Mouse (Mus musculus) embryonic facial prominence, embryonic 14.5 days (tissue): ENCODE measurements around the gene Acy3. TPM values are rescaled to one million over a fixed set of nuclear protein-coding genes. Genes with fewer than 3 reads are reported as not detected.
"Not testable (repeated sequence)": the region's sequence is repeated elsewhere in the genome, so short reads cannot be mapped to it uniquely, and the experiment has no call there.

Source experiments
- ATAC-seq: fragments of 200-750 bp; cut with Nextera tagmentation; 2 replicates; pipeline ENCODE4 v1.8.0; 2017; ENCODE audit warnings: low read depth, moderate number of reproducible peaks, moderate TSS enrichment
- DNase-seq: peaks from one replicate; pipeline ENCODE4 v3.0.0-alpha.2; 2015; ENCODE audit warnings: low spot score
- H3K27ac ChIP-seq: fragments of 300-500 bp; sonication (generic); replicated peaks from 2 replicates; pipeline ENCODE4 v1.5.1; 2014; ENCODE audit warnings: low read depth, mild to moderate bottlenecking, low read length, moderate library complexity
- H3K27me3 ChIP-seq: fragments of 300-500 bp; sonication (generic); replicated peaks from 2 replicates; pipeline ENCODE4 v1.6.1; 2014; ENCODE audit warnings: low read length; ENCODE audit not compliant: control insufficient read depth, insufficient read depth
- H3K36me3 ChIP-seq: fragments of 300-500 bp; sonication (generic); 2 replicates; pipeline ENCODE4 v1.6.1; 2014; ENCODE audit warnings: low read length, mixed read lengths; ENCODE audit not compliant: control insufficient read depth, insufficient read depth
- H3K4me1 ChIP-seq: fragments of 300-500 bp; sonication (generic); 2 replicates; pipeline ENCODE4 v1.6.1; 2014; ENCODE audit warnings: antibody characterized with exemption, low read length; ENCODE audit not compliant: control insufficient read depth, insufficient read depth
- H3K4me2 ChIP-seq: fragments of 300-500 bp; sonication (generic); 2 replicates; pipeline ENCODE4 v1.6.1; 2014; ENCODE audit warnings: low read depth, mild to moderate bottlenecking, low read length, moderate library complexity, mixed read lengths
- H3K4me3 ChIP-seq: fragments of 300-500 bp; sonication (generic); 2 replicates; pipeline ENCODE4 v1.5.1; 2014; ENCODE audit warnings: low read depth, mild to moderate bottlenecking, low read length
- H3K9ac ChIP-seq: fragments of 300-500 bp; sonication (generic); 2 replicates; pipeline ENCODE4 v1.6.1; 2014; ENCODE audit warnings: low read depth, mild to moderate bottlenecking, low read length, moderate library complexity, mixed read lengths
- H3K9me3 ChIP-seq: fragments of 300-500 bp; sonication (generic); 2 replicates; pipeline ENCODE4 v1.6.1; 2016; ENCODE audit warnings: low read length; ENCODE audit not compliant: control insufficient read depth
- WGBS: fragments of 180-500 bp; shearing (Covaris S2); extraction: QIAGEN DNeasy Blood & Tissue Kit; methylation state at CpG from one replicate; pipeline ENCODE4 v1.1.7; 2014; 5-methylcytosine and 5-hydroxymethylcytosine counted together
- polyA plus RNA-seq: library from polyadenylated mRNA; unstranded; fragments of >200 nt; fragmentation: Nextera tagmentation; extraction: Ambion mirVana; gene quantifications from 2 replicates; pipeline ENCODE4 v1.2.1, GENCODE M21; 2014

The Acy3 gene
- polyA plus RNA-seq, 1 experiment from 2014 or later: 8.5 TPM

DNA sequence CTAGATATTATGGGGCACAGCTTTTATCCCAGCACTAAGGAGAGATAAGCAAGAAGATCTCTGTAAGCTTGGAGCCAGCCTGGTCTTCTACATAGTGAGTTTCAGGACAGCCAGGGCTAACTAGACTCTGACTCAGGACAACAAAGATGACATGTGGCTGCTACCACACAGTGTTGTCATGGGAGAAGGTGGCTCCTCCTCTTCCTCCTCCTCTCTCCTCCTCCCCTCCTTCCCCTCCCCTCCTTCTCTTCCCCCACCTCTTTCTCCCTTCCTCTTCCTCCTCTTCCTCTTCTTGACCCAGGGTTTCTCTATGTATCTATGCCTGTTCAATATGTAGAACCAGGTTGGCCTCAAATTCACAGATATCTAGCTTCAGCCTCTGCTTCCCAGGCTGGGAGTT is 34.9 kb upstream of the Acy3 start:
- DNase-seq (no peak), ATAC-seq (no peak)
- Histone ChIP-seq H3K27me3 (no peaks in the 10 kb centered on the region), H3K9me3 (no peaks in the 10 kb centered on the region), H3K36me3 (no peaks in the 10 kb centered on the region), H3K27ac (no peak overlapping the region), H3K4me1 (no peaks in the 10 kb centered on the region), H3K4me2 (no peak overlapping the region), H3K4me3 (no peak overlapping the region), H3K9ac (no peak overlapping the region)

DNA sequence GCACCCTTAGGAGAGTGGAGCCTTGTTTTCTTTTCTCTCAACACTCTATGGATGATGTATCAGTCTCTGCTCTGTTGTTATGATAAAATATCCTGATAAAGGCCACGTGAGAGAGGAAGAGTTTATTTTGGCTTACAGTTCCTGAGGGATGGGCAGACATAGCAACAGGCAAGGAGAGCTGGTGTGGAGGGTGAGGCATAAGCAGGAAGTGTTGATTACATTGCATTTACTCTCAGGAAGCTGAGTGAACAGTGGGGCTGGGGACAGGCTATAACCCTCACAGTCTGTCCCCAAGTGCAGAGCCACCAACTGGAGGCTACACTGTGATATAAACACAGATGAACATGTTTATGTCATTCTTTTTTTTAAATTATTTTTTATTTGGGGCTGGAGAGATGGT is 34.3 kb upstream of the Acy3 start:
- 54% methylated on average over 1 of the region's 1 CpGs for WGBS

DNA sequence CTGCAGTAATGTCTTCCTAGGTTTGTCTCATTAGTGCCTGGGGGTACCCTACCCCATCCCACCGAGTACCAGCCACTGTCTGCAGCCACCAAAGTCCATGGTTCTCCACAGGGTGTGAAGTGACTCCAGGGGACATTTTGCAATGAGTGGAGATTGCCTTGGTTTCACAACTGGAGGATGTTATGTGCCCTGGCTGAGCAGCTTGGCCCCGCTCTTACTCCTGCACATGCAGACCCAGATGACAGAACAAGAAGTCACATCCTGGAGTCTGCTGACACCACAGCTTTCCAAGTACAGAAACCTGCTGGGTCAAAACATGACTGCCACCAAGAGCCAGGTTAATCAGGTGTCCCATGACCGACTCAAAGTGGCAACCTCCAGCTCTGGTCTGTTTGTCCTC is 31.3 kb upstream of the Acy3 start:
- no peak overlapping the region for H3K27ac ChIP-seq
- no peaks in the 10 kb centered on the region for H3K27me3 ChIP-seq
- H3K9ac ChIP-seq: no peak overlapping the region
- H3K4me3 ChIP-seq: no peak overlapping the region
- 73% methylated on average over 3 of the region's 3 CpGs for WGBS
- no peaks in the 10 kb centered on the region for H3K36me3 ChIP-seq
- H3K4me2 ChIP-seq: no peak overlapping the region
- no peaks in the 10 kb centered on the region for H3K9me3 ChIP-seq
- no peaks in the 10 kb centered on the region for H3K4me1 ChIP-seq
- DNase-seq: no peak
- no peak for ATAC-seq

More for the DNA sequence above, 34.3 kb upstream of the Acy3 start:
- Histone ChIP-seq H3K4me2 (no peak overlapping the region), H3K27me3 (no peaks in the 10 kb centered on the region), H3K4me3 (no peak overlapping the region), H3K36me3 (no peaks in the 10 kb centered on the region), H3K4me1 (no peaks in the 10 kb centered on the region), H3K9me3 (no peaks in the 10 kb centered on the region), H3K27ac (no peak overlapping the region), H3K9ac (no peak overlapping the region)
- no peak for DNase-seq
- no peak for ATAC-seq

DNA sequence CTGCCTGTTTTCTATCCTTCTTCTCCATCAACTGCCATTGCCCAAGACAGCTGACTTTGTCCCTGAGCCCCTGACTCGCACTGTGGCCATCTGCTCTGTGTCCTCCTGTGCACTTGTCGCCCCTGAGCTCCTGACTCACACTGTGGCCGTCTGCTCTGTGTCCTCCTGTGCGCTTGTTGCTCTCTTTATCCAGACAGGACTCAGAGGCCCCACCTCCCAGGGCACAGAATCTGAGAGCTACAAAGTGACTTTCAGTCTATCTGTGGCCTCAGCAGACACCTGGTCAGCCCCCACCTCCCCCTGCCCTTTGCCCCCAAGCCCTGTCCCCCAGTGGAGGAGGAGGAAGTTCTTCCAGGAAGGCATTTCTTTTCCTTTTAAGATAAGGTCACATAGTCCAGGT is 30.6 kb upstream of the Acy3 start:
- Histone ChIP-seq H3K4me3 (no peak overlapping the region), H3K36me3 (no peaks in the 10 kb centered on the region), H3K27me3 (no peaks in the 10 kb centered on the region), H3K4me1 (no peaks in the 10 kb centered on the region), H3K9ac (no peak overlapping the region), H3K27ac (no peak overlapping the region), H3K4me2 (no peak overlapping the region), H3K9me3 (no peaks in the 10 kb centered on the region)
- WGBS: 49% methylated on average over 4 of the region's 4 CpGs
- ATAC-seq (no peak), DNase-seq (no peak)

GRCm38 (mm10) chr19:3957296-3958036 is 28.9 kb upstream of the Acy3 start:
- not testable (repeated sequence) for H3K4me3 ChIP-seq, H3K27ac ChIP-seq, H3K4me1 ChIP-seq, H3K36me3 ChIP-seq, DNase-seq, H3K27me3 ChIP-seq, H3K9ac ChIP-seq, H3K4me2 ChIP-seq, H3K9me3 ChIP-seq, ATAC-seq
- 73% methylated on average over 5 of the region's 5 CpGs for WGBS

DNA sequence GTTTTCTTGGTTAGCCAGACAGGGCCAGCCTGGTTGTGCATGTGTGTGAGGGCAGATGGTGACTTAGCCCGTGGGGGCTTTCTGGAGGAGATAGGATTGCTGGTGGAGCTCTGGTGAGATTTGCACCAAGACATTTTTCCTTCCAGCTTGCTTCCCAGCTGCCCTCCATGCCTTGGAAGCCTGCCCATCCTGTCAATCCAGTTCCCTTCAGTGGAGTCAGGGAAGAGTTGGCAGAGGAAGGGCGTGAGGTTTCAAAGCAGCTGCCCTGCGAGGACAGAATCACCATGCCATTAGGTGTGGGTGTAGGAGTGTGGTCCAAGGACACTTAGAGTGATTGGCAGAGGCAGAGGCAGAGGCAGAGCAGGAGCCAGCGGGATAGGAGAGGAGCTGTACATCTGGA is 27.9 kb upstream of the Acy3 start, which contains the start of gene Aldh3b3:
Gene Aldh3b3, plus strand, starts transcription at position 176 of the 400 bp plus-strand sequence.
- no peaks in the 10 kb centered on the region for H3K27me3 ChIP-seq
- no peak within 1 kb of the TSS for H3K27ac ChIP-seq
- no peaks in the 10 kb centered on the region for H3K4me1 ChIP-seq
- no peak within 1 kb of the TSS for H3K4me3 ChIP-seq
- no peak within 1 kb of the TSS for H3K9ac ChIP-seq
- no peak within 1 kb of the TSS for H3K4me2 ChIP-seq
- H3K9me3 ChIP-seq: no peaks in the 10 kb centered on the region
- no peaks in the 10 kb centered on the region for H3K36me3 ChIP-seq
- DNase-seq (no peak), ATAC-seq (no peak)
- 61% methylated on average over 4 of the region's 4 CpGs for WGBS

DNA sequence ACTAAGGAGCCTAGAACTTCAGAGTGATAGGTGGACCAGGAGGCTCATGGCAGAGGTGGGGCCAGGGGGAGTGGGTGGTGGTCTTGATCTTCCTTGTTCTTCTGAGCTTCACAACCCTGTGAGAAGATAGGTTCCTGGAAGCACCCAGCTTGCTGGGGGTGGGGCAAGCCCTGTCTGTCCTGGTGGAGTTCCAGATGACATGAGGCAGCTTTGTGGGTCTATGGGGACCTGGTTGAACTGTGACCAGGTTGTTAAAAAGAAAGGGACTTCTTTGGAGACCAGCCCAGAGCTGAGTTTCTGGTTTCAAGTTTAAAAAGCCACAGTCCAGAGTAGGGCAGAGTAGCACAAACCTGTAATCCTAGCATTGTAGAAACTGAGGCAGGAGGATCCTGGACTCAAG is 27.3 kb upstream of the Acy3 start:
- no peak for DNase-seq
- H3K9me3 ChIP-seq: no peaks in the 10 kb centered on the region

DNA sequence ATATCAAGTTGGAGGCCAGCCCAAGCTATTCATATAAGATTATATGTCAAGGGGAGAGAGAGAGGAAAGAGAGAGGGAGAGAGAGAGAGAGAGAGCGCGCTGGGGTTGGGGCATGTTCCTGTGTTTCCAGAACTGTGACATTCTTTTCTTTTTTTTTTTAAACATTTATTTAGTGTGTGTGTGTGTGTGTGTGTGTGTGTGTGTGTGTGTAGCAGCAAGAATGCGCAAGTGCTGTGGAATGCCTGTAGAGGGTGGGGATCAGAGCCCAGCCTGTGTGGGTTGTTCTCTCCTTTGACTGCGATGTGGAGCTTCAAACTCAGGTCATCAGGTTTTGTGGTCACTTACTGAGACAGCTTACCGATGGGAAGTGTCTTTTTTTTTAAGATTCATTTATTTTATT is 26.2 kb upstream of the Acy3 start:
- no peak for ATAC-seq

More for the DNA sequence above, 27.3 kb upstream of the Acy3 start:
- H3K4me3 ChIP-seq: no peak overlapping the region
- no peak overlapping the region for H3K27ac ChIP-seq
- H3K9ac ChIP-seq: no peak overlapping the region
- no peaks in the 10 kb centered on the region for H3K27me3 ChIP-seq
- no peaks in the 10 kb centered on the region for H3K36me3 ChIP-seq
- ATAC-seq: no peak
- H3K4me2 ChIP-seq: no peak overlapping the region
- H3K4me1 ChIP-seq: no peaks in the 10 kb centered on the region

GRCm38 (mm10) chr19:3961805-3962204 is 24.6 kb upstream of the Acy3 start:
- not testable (repeated sequence) for H3K36me3 ChIP-seq, H3K9ac ChIP-seq, H3K27me3 ChIP-seq, DNase-seq, ATAC-seq, H3K4me1 ChIP-seq, H3K27ac ChIP-seq, H3K4me3 ChIP-seq, H3K9me3 ChIP-seq, H3K4me2 ChIP-seq
- 60% methylated on average over 5 of the region's 6 CpGs for WGBS

More for the DNA sequence above, 26.2 kb upstream of the Acy3 start:
- Histone ChIP-seq H3K4me1 (no peaks in the 10 kb centered on the region), H3K9me3 (no peaks in the 10 kb centered on the region), H3K36me3 (no peaks in the 10 kb centered on the region), H3K27ac (no peak overlapping the region), H3K4me3 (no peak overlapping the region), H3K9ac (no peak overlapping the region), H3K27me3 (no peaks in the 10 kb centered on the region), H3K4me2 (no peak overlapping the region)
- no peak for DNase-seq
- WGBS: 67% methylated on average over 5 of the region's 5 CpGs
